ENCODE assay signal across 8 mouse cellular contexts in genomic region chr8:81342236-81342998, GRCm38 (mm10). TPM values are rescaled to one million over a fixed set of nuclear protein-coding genes. Genes with fewer than 3 reads are reported as not detected.
DNase-seq lines count a peak whose midpoint lies in the region; ATAC-seq and TF ChIP-seq lines count a peak whose summit lies in the region.

Gene Inpp4b, plus strand, starts transcription at chr8:81342556.

- TF ChIP-seq CTCF in Patski (IDR thresholded peaks at IDR 0.05), result no peak

- H3K27ac ChIP-seq in hindbrain, embryonic 13.5 days, result peak within 1 kb of the TSS; percentile 62

- no peaks in the 10 kb centered on the region for H3K9me3 ChIP-seq in hindbrain, embryonic 13.5 days

- CTCF ChIA-PET in Patski (lab: Charles Lee), result interaction anchor here (1.3 kb wide), 1 partner anchor 450 kb away, joined by 3 read pairs; no protein-coding TSS in a partner anchor

- H3K4me2 ChIP-seq in hindbrain, embryonic 13.5 days, result peak within 1 kb of the TSS; percentile 91

- DNase-seq in Patski (ENCODE audit: low read depth, low spot score), result no peak
- peak; percentile 87 for DNase-seq in cerebellum, adult 9-11 months
- peak; percentile 42 to 54 for DNase-seq in frontal cortex, postnatal 25 days (ENCODE audit: low spot score in 2 of 2)
- peak; percentile 57 for DNase-seq in left cerebral cortex, adult 11 months (ENCODE audit: low spot score)
- DNase-seq in lung, postnatal 25 days (ENCODE audit: low spot score), result peak; percentile 59
- DNase-seq in ovary, postnatal 36 days (ENCODE audit: low spot score), result peak; percentile 55
- DNase-seq in thymus, postnatal 14 days, result peak; percentile 81

- H3K27me3 ChIP-seq in Patski, result peaks cover 3% of the 10 kb centered on the region
- H3K27me3 ChIP-seq in hindbrain, embryonic 13.5 days, result peaks cover 13% of the 10 kb centered on the region

- H3K36me3 ChIP-seq in hindbrain, embryonic 13.5 days, result no peaks in the 10 kb centered on the region

- peaks cover 16% of the 10 kb centered on the region for H3K4me1 ChIP-seq in hindbrain, embryonic 13.5 days (replicated peaks)

- POLR2A ChIA-PET in Patski (lab: Charles Lee), result interaction anchor here (0.5 to 0.6 kb wide), 2 partner anchors 41 to 443 kb away, joined by 3 read pairs; no protein-coding TSS in a partner anchor

- H3K9ac ChIP-seq in hindbrain, embryonic 13.5 days, result peak within 1 kb of the TSS; percentile 79

- H3K4me3 ChIP-seq in hindbrain, embryonic 13.5 days, result peak within 1 kb of the TSS; percentile 66

- in situ Hi-C loops in Patski (cut with MboI; ENCODE audit: low pct_unique_long_range_greater_than_20kb), result loop anchor here (25.0 kb wide), 1 partner anchor 1345 kb away; no protein-coding TSS in a partner anchor

- peak; percentile 69 for ATAC-seq in Patski
- ATAC-seq in hindbrain, embryonic 13.5 days (ENCODE audit: low FRiP score), result peak; percentile 88

- under 1% methylated on average over 46 of the region's 46 CpGs for WGBS in hindbrain, embryonic 13.5 days

RNA-seq across cellular contexts. Expression of gene Inpp4b, which starts in this region (rescaled TPM):
- polyA plus RNA-seq in Patski (2021), result 0.24 TPM
- 6.6 and 7.5 TPM in 2 replicates for polyA plus RNA-seq in hindbrain, embryonic 13.5 days (2015; fragmentation: Nextera tagmentation; extraction: Ambion mirVana)

Comparison
In these comparisons a context has a peak if more than half of its experiments do, and no peak if none do; other contexts are left out.
1. Peak in ATAC-seq in Patski; RNA of the gene not detected or under 1 TPM.